Mouse (Mus musculus): ENCODE results near the gene A230072I06Rik.

A230072I06Rik gene

DNA sequence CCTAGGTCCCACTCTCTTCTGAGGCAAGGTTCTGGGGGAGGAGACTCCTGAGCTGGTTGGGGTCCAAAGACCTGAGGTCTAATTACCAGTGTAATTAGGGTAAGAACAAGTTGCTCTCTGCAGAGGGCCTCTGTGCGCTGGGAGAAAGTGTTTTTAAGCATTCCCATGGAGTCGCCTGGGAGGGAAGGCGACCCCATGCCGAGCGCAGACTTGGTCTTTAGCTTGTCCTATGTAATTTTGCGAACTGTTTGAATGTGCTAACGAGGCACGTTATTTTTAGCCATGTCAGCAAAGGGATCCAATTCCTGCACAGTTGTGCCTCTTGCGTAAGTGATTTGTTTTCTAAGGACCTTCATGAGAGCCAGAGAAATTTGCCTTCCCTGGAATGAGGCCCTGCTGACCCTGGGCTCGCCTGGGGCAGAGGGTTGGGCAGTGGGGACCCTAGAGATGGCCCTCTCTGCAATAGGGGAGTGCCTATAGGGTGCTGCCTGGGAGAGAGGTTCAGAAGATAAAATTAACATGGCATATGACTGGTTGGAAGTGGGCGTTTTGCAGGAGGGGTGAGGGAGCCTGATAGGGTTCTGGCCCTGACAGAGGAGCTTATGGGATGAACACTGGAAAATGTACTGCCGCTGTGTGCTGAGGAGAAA is at the start of gene A230072I06Rik:
A230072I06Rik (plus strand) TSS at position 157 of the 650 bp plus-strand sequence.
- peak; percentile 30 for DNase-seq

DNA sequence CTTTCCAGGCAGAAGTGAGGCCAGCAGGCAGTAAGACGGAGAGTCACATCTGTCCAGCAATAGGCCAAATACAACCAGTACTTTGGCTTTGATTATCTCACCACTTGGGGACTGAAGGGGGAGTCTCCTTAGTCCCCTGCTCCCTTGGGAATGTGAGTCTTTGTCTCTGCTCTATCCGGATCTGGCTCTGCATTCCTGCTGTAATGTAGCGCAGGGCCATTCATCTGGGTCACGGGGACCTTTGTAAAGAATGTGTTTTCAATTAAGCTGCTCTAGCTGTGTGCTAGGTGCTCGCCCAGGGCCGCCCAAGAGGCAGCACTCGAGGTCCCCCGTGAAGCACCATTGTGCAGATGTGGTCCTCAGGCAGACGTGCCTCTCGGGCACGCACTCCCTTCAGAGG is 44.6 kb upstream of the A230072I06Rik start:
- no peak for DNase-seq

DNA sequence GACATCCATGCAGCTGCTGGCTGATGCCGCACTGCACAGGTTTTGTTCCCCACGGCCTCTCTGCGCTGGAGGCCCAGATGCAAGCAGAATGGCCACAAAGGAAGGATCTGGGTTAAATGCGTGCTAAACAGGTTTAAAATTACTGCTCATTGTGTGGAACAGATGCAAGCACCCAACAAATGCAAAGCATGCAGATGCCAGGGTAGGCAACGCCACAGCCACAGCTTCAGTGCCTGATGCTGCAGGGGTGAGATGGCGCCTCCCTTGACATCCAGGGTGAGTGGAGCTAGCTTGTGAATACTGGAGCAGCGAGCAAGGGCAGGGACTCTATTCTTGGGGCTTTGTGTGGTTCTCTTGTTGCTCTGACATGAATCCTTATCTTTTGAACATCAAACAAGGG is 39.8 kb upstream of the A230072I06Rik start:
- DNase-seq, result no peak

DNA sequence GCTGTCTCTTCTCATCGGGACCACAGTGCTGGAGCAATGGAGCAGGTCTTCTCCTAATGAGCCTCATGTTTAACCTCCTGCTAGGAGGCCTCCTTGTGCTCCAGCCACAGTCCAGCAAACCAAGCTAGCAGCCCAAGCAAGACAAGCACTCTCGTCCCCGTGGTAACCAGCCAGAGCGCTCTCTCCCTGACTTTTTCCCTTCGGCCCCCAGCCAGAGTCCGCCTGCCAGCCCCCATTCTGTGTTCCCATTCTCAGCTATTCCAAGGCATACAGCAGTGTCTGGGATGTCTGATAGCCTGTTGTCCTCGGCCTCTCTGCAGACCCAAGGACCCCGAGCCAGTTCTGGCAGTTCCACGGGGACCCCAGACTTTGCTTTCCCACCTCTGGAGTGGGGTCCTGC is 38.5 kb upstream of the A230072I06Rik start:
- no peak for DNase-seq

DNA sequence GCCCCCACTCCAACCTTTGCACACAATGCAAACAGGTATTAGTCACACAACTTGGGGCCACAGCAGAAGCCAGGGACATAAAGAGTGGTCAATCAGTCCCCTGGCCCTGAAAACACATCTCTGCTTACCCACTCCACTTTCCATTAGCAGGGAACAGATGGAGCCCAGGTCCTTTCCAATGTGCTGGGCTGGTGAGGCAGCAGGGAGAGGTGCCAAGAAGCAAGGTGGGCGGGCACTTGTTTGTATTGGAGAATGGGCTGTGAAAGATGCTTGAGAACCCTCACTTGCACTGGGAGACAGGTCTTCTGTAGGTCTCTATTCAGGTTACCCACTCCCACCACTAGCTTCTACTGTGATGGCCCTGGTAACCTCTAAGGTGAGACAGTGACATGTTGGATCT is 34.9 kb upstream of the A230072I06Rik start:
- no peak for DNase-seq

DNA sequence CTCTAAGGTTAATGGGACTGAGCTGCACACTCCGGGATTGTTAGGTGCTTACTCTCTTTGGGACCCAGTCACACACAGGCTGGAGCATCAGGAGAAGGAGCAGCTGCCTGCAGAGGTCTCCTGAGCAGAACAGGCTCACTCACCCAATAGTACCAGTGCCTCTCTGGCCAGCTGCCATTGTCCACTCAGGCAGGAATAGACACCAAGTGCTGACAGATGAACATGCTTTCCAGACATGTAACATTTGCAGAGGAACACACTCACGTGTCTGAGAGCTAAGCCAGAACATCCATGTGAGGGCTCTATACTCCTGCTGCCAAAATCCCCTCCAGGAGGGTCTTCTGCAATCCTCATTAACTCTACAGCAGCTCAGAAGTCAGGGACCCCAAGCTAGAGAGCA is 18.7 kb upstream of the A230072I06Rik start:
- DNase-seq, result no peak

DNA sequence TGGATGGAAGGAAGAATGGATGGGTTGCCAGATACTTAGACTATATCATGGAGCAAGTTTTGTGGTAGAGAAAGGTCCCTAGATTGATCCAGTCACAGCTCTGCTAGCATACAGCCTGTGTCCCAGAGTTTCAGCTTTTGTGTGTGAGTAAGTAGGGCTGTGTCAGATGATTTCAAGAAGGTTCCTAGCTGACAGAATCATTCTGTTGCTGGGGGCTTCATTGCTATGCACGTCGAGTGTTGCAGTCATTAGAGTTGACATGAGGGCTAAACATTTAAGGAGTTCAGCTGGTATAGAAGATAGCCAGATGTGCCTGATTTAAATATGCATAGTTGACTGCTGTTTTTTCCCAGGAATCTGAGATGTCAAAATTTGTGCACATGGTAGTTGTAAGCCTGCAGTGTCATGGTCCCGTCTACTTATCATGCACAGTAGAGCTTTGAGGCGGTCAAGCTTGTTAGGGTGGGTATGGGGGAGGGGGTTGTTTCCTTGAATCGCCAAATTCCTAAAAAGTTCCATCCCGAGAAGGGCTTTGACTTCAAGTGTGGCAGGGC is 18.1 kb upstream of the A230072I06Rik start:
- DNase-seq, result no peak

DNA sequence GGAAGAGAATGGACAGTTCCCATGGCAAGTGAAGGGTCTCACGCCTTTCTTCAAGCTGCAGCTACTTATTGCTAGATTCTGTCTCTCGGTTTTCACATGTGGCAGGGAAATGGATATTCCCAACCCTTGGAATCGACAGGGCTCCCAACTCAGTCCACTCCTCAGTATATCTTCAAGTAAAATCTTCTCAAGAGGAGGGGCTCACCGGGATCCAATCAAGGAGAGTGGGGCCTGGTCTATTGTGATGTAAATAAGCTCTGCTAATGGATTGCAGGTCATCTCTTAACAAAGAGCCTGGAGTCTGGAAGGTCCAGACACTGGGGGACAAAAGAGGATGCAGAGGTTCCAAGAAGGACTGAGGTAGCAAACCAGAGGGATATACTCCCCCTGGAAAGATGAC is 17.1 kb upstream of the A230072I06Rik start:
- DNase-seq, result no peak

DNA sequence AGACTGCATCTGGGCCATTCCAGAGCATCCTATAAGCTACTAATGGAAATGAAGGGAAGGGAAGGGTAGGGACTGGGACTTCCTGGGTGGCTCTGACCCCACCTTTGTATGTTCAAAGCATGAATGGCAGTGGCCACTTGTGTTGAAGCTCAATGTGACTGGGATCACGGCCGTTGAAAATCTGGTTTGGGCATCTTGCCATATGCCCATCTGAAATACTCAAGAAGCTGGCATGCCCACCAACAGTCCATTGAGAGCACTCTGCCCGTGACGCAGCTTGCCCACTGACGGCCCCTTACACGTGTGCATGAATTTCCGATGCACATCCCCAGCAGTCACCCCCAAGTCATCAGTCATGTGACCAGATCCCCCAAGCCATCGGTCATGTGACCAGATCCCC is 13.6 kb upstream of the A230072I06Rik start:
- DNase-seq, result no peak

DNA sequence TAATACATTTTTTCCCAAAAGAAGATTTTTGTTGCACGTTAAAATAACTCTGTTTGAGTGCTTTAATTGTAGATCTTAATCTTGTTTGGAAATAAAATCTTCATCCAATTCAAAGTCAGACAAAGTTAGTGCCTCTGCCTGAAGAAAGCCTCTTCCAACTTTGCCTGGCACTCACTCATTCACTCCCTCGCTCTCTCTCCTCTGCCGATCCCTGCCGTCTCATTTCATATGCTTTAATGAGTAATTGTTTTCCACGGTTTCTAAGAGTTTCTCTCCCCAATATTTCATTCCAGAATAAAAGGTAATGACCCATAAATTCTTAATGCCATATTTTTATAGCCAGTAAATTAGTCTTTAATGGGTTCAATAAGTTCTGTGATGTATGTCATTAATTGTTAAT is 10.8 kb upstream of the A230072I06Rik start:
- DNase-seq, result no peak

DNA sequence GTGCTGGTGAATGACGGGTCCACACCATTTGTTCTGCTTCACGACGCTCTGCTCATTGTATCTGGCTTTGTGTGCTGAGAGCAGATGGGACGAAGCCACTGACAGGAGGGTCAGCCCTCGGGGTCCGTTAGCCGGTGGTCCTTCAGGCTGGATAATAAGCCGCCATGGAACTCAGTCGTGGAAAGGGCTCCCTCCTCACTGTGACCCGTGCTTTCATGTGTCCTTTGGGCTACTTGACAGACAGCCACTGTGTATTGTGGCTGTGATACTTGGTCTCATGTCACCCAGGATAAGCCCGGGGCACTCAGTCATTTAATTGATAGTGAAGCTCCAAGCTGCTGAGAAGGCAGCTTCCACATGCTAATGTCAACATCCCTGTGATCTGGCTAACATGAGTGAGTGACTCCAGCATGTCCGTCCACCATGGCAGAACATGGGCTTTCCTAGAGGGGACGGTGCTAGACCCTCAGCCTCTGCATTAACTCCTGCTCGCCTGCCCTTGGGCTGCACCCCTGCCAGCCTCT is 10.3 kb upstream of the A230072I06Rik start:
- no peak for DNase-seq

DNA sequence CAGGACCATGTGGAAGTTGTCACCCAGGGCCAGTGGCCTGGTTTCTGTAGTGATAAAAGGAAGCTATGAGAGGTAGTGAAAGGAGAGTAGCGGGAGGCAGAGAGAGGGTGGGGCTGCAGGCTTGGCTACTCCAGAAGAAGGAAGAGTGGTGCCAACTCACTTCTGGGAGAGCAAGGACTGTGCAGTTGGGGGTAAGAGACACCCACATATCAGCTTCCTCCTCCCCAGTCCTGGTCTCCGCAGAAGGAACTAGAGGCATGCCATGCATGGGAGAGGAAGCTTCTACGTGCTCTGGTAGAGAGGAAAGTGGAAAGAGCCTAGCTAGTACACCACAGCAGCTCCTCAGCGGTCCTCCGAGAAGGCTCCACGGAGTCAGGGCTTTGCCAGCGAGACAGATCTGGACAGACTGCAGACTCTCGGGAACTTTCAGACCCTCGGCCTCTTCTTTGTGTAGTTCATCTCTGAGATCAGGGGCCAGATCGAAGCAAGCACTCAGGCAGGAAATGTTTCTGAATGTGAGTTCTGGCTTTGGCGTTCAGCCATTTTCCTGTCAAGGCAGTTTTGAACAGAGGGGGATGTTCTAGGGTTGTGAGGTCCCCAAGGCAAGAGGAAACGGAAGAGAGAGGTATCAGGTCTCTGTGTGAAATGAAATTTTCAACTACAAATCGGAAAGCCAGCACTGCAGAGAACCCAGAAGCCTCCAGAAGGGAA is 1.0 kb downstream of the A230072I06Rik start:
- DNase-seq, result no peak

DNA sequence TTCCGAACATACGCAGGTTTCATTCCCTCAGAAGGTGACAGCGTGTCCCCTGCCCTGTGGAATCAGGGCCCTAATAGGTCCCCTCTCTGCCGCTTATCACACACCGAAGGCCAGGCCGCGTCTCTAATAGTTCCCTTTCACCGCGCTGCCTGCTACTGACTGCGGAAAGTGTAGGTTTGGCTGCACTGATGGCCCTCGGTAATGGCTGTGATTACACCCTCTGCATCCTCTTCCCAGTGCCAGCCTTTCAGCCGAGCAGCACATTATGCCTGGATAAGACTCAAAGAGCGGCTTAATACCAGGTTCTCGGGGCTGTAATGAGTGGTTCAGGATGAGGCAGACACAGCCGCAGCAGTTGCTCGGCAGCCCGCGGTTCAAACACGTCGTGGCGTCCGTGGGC is 3.5 kb downstream of the A230072I06Rik start:
- no peak for DNase-seq

DNA sequence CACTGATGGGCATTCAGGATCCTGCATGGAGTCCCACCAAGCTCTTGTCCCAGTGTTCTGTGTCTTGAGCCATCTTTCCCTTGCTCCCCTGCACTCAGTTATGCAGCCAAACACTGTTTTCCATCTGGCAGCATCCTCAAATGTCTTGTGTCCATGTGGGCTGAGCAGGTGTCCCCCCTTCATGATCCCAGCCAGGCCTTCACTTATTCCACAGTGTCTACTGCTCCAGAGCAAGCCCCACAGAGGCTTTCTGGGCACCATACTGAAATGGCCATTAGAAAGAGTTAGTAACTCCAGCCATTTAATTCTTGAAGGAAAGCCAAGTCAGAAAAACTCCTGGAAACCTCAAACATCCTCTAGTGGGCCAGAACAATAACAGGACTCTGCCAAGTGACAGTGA is 11.9 kb downstream of the A230072I06Rik start:
- no peak for DNase-seq

DNA sequence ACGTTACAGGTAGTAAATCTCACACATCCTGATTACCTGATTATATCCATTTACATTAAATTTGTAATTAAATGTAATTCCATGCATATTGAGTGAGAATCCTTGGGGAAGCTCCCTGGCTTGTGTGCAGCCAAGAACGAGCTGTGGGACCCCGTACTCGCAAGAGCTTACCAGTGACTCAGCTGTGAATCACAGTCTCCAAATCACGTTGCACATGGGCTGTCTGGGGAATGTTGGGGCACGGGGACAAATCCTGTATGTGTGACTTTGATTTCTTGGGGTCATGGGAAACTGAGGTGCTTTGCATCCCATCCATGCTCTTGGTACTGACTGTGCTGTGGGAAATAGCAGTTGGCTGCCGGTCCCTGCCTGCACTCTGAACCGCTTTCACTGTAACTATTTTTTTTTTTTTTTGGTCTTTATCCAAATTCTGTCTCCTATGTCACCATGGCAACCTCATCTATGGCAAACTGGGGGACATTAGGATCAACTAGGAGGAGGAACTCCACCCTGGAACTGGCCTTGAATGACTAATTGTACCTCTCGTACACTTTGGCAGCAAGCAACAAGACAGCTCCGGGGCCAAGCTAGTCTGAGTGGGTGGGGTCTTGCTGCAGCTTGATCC is 19.8 kb downstream of the A230072I06Rik start:
- DNase-seq, result no peak

DNA sequence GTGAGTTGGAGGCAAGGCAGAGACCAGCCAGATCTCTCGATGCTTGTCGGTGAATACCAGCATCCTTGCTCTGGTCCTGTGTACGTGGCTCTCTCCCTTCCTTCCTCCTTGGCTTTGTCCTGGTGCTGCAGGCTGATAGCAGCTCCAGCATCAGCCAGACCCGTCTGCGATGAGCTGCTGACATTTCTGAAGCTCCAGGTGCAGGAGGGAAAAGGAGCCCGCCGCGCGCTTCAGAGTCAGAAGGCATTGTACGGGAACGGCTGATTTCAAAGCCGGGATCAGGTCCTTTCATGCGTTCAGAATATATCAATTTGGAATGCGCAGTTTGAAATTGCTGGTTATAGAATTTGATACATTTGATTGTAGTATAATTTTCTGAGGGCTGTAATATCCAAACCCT is 23.4 kb downstream of the A230072I06Rik start:
- no peak for DNase-seq

DNA sequence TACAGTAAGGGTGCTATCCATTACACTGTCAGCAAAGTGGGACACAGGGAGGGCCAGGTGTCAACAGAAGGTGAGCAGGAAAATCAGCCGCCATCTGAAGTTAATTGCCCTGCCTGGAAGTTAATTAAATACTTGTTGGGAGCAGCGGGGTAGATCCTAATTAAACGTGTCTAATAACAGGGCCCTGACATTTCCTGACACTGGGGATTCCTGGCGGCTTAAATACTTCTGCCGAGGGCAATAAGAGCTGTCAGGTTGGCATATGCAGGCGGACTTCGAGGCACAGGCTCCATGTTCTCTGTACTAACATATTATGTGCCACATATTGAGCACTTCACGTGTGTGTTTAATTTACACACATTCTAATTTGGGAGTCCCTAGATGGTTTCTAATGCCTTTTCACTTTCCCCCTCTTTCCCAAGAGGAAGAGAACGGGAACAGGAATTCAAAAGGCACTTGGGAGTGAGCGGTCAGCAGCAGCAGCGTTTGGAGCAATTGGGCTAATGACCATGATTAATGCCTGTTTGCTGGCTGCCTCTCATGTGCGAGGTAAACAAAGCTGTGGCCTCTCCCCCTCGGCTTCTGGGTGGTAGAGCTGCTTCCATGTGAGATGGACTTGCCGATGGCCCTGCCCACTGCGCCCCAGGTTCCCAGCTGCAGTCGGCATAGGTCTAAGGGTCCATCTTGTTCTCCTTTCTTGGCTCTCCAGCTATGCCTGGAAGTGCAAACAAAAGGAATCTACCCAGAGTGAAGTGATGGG is 34.5 kb downstream of the A230072I06Rik start:
- no peak for DNase-seq

DNA sequence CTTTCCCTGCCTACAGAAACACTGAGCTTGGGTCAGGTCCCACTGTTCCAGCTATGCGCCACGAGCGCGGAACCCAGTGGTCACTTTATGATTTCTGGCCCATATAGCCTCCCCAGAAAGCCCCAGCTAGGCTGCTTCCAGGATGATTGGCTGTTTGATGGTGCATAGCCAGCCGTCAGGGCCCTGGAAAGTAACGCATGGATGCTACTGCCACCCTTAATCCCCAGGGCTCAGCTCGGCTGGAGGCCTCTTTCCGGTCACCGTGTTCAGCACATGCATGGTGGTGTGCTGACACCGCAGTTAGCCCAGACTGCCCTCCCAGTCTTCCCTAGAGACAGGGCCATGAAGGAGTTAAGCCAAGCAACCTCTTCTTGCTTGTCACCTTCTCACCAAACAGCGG is 35.6 kb downstream of the A230072I06Rik start:
- no peak for DNase-seq

DNA sequence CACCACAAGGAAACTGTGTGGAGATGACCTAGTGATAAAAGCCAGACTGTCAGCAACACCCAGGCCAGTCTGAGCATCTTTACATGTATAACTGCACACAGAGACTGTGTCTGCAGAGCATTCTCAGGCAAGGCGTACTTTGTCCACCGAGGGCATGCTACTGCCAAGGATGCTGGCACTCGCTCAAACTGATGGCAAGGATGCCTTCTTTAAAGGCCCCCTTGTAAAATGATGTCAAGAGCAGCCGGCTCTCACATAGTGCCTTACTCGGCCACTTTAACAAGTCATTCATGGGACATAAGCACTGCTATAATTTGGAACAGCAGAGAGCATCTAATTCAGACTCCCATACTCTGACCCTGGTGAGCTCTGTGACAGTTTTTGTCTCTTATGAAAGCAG is 36.6 kb downstream of the A230072I06Rik start:
- no peak for DNase-seq

DNA sequence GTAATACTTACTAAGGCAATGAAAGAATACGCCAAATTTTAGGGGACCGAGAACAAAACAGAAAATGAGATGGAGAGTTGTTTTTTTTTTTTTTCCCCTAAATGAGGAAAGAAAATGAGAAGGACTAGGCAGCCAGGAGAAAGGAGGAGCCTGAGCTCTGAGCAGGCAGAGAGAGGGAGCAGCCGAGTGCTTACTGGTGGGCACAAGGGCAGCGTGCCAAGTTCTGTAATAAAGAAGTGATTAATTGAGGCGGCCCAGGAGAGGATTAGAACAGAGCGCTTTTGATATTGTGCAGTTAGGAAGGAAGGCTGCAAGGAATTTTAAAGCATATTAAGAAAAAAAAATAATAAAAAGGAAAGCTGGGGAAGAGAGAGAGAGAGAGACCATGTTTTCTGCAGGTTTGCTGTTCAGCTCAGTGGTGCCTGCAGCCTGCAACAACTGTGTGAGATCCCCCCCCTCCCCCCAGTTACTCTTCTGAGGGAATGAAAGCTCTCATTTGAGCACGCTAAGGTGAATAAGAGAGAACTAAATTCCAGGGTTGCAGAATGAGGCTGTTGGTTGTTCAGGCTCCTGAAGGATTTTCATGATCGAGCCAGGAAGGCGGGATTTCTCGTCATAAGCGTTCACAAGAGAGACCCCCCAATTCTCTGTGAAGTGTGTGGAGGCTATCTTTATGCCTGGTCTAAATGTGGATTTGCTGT is 41.3 kb downstream of the A230072I06Rik start:
- peak; percentile 53 for DNase-seq

DNA sequence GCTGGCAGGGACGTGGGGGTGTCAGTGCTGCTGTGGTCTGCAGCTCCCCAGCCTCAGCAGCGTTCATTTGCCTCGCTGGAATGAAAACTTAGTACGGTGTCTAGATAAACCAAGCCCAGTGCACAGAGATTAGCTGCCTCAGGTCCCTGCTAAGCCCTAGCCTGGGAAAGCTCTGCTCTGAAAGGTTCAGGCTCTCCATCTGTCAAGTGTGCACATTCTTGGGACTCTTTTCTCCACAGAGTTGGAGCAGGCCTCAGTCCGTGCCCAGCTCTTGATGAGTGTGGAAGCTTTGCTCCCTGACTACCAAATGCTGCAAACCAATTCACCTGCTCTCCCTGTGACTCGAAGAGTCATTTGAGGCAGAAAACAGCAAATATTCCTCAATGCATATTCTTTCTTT is 43.5 kb downstream of the A230072I06Rik start:
- no peak for DNase-seq

DNA sequence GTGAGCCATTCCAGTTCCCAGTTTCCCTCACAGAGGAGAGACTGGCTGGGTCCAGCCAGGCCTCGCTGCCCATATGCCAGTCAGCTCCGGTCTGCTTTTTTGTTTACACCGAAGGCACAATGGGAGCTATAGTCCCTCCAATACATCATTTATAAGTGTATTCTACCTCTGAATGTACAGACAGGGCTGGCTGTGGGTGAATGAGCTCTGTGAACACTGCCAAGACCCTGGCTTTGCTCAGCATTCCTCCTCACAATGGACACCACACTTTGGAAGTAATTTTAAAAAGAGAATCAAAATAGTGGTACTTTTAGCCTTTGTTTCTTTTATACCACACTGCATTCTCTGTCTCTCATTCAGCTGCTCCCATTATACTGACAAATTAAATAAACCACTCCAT is 44.6 kb downstream of the A230072I06Rik start:
- no peak for DNase-seq

Measured in layer of hippocampus, adult 9-11 months (tissue).